Comparison of ENCODE assay signal across 8 mouse cellular contexts in genomic region chr7:135889016-135889726, GRCm38 (mm10).
DNase-seq lines count a peak whose midpoint lies in the region; ATAC-seq and TF ChIP-seq lines count a peak whose summit lies in the region.

No protein-coding gene starts in this region.

- no peak for DNase-seq in left cerebral cortex, adult 2 months (ENCODE audit: extremely low spot score in 1 of 2, low spot score in 2 of 2)
- no peak for DNase-seq in left cerebral cortex, postnatal 25 days (ENCODE audit: low spot score in 2 of 2)
- DNase-seq in heart, embryonic 10.5 days (ENCODE audit: low spot score): no peak
- DNase-seq in kidney, adult 18-20 months: peak; percentile 21
- DNase-seq in lung, postnatal 14 days: peak; percentile 32
- DNase-seq in frontal cortex, postnatal 25 days (ENCODE audit: low spot score in 2 of 2): no peak

- peak; percentile 44 for TF ChIP-seq CTCF in left cerebral cortex, adult 2 months (IDR thresholded peaks at IDR 0.05)

- intact Hi-C loops in left cerebral cortex, adult 2 months (cut with DNase I): no loop called here
- intact Hi-C loops in left cerebral cortex, postnatal 25 days (cut with DNase I): no loop called here

- no peak overlapping the region for H3K4me3 ChIP-seq in left cerebral cortex, adult 2 months
- H3K4me3 ChIP-seq in heart, embryonic 10.5 days: peak overlapping the region; percentile 38

- peak; percentile 89 for ATAC-seq in common myeloid progenitor, adult 5-6 weeks (replicated peaks; ENCODE audit: low read depth, poor library complexity, severe bottlenecking)
- no peak for ATAC-seq in inflammation-experienced regulatory T-cells, adult 6 months

- peaks cover 17% of the 10 kb centered on the region for H3K4me1 ChIP-seq in heart, embryonic 10.5 days

- H3K27ac ChIP-seq in left cerebral cortex, adult 2 months: no peak overlapping the region
- peak overlapping the region; percentile 65 for H3K27ac ChIP-seq in heart, embryonic 10.5 days

- WGBS in heart, embryonic 10.5 days: 13% methylated on average over 17 of the region's 17 CpGs

- no peaks in the 10 kb centered on the region for H3K9me3 ChIP-seq in heart, embryonic 10.5 days

- H3K36me3 ChIP-seq in heart, embryonic 10.5 days: no peaks in the 10 kb centered on the region

- 0 out of 2 replicates have a peak, but pooled peaks cover 14% of the 10 kb centered on the region for H3K27me3 ChIP-seq in heart, embryonic 10.5 days (ENCODE audit: insufficient read depth, poor library complexity, severe bottlenecking)

Comparison
In these comparisons a context has a peak if more than half of its experiments do, and no peak if none do; other contexts are left out.
1. DNase-seq: peak in kidney, adult 18-20 months (single experiment) and lung, postnatal 14 days (single experiment); none in left cerebral cortex, adult 2 months (0 of 2), left cerebral cortex, postnatal 25 days (0 of 2), heart, embryonic 10.5 days (single experiment) and frontal cortex, postnatal 25 days (0 of 2).